ENCODE assay signal across 8 mouse cellular contexts in the genomic region with DNA sequence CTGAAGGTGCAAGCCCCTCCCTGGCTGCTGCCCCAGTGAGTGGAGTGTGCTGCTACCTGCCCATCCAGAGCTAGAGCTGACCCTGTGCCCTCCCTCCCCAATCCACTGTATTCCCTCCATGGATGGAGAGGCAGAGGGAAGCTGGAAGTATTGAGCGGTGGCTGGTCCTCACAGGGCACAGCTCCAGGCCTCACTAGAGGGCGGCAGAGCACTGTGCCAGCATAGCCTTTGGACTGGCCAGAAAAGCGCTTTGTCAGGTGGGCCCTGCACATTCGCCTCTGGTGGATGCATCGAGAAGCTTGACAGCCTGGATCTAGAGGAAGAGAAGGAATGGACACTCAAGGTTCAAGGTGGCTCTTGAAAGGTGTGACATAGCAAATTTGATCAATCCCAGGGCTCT. TPM values are rescaled to one million over a fixed set of nuclear protein-coding genes. Genes with fewer than 3 reads are reported as not detected.
DNase-seq lines count a peak whose midpoint lies in the region; ATAC-seq lines count a peak whose summit lies in the region.

No protein-coding gene starts in this region.

- no peaks in the 10 kb centered on the region for H3K36me3 ChIP-seq in embryonic facial prominence, embryonic 15.5 days

- no peak overlapping the region for H3K9ac ChIP-seq in embryonic facial prominence, embryonic 15.5 days

- 18% methylated on average over 5 of the region's 5 CpGs for WGBS in embryonic facial prominence, embryonic 15.5 days

- H3K4me1 ChIP-seq in embryonic facial prominence, embryonic 15.5 days, result peaks cover 6% of the 10 kb centered on the region

- H3K4me2 ChIP-seq in embryonic facial prominence, embryonic 15.5 days (replicated peaks), result no peak overlapping the region

- no peak overlapping the region for H3K4me3 ChIP-seq in embryonic facial prominence, embryonic 15.5 days (replicated peaks)

- no peaks in the 10 kb centered on the region for H3K27me3 ChIP-seq in embryonic facial prominence, embryonic 15.5 days

- DNase-seq in A20 (ENCODE audit: low read depth, low spot score), result peak; percentile 30
- peak; percentile 63 for DNase-seq in adrenal gland, postnatal 25 days
- DNase-seq in heart, postnatal 4 days, result peak; percentile 78
- peak; percentile 73 for DNase-seq in layer of hippocampus, adult 11-12 months (ENCODE audit: low spot score)
- peak; percentile 21 to 45 for DNase-seq in lung, adult 18-20 months
- DNase-seq in ovary, postnatal 14 days (ENCODE audit: low spot score), result peak; percentile 48
- peak; percentile 49 for DNase-seq in yolk sac, embryonic 10.5 days (ENCODE audit: low spot score)

- no peak overlapping the region for H3K27ac ChIP-seq in embryonic facial prominence, embryonic 15.5 days (replicated peaks)

- ATAC-seq in embryonic facial prominence, embryonic 15.5 days (ENCODE audit: insufficient number of reproducible peaks, low FRiP score, low TSS enrichment, low read depth), result peak; percentile 66; the same call in 1 of the 2 replicates

- H3K9me3 ChIP-seq in embryonic facial prominence, embryonic 15.5 days (replicated peaks), result no peaks in the 10 kb centered on the region

RNA-seq across cellular contexts. Expression of gene Kif12, which starts 9.6 kb away (rescaled TPM):
- not detected in 2 replicates for total RNA-seq in adrenal gland, postnatal 25 days (2021)
- not detected in 2 replicates for polyA plus RNA-seq in embryonic facial prominence, embryonic 15.5 days (2015; fragmentation: Nextera tagmentation; extraction: Ambion mirVana)
- not detected for total RNA-seq in heart, postnatal 4 days (2021)

RNA-seq across cellular contexts. Expression of gene Ambp, which starts 27.0 kb away (rescaled TPM):
- 13.7 TPM in 1 of 2 replicates, not detected in the other for total RNA-seq in adrenal gland, postnatal 25 days (2021)
- polyA plus RNA-seq in embryonic facial prominence, embryonic 15.5 days (2015; fragmentation: Nextera tagmentation; extraction: Ambion mirVana), result 0.16 TPM in 1 of 2 replicates, not detected in the other
- not detected for total RNA-seq in heart, postnatal 4 days (2021)

RNA-seq across cellular contexts. Expression of gene Col27a1, which starts 32.2 kb away (rescaled TPM):
- total RNA-seq in adrenal gland, postnatal 25 days (2021), result 9.3 and 11.7 TPM in 2 replicates
- 19.1 and 22.3 TPM in 2 replicates for polyA plus RNA-seq in embryonic facial prominence, embryonic 15.5 days (2015; fragmentation: Nextera tagmentation; extraction: Ambion mirVana)
- total RNA-seq in heart, postnatal 4 days (2021), result 1 to 10 TPM; 6.5 TPM
